Mouse (Mus musculus) urinary bladder, postnatal 25 days (tissue): ENCODE results near the gene Iqcm.
"Not testable (repeated sequence)": the region's sequence is repeated elsewhere in the genome, so short reads cannot be mapped to it uniquely, and the experiment has no call there.

ENCODE experiments used
- DNase-seq: peaks from one replicate; pipeline ENCODE4 v3.0.0; 2022; ENCODE audit warnings: low spot score

The Iqcm gene

GRCm38 (mm10) chr8:75448394-75448793 is at the start of gene Iqcm:
Gene Iqcm (plus strand): TSS chr8:75448694.
- DNase-seq: no peak

DNA sequence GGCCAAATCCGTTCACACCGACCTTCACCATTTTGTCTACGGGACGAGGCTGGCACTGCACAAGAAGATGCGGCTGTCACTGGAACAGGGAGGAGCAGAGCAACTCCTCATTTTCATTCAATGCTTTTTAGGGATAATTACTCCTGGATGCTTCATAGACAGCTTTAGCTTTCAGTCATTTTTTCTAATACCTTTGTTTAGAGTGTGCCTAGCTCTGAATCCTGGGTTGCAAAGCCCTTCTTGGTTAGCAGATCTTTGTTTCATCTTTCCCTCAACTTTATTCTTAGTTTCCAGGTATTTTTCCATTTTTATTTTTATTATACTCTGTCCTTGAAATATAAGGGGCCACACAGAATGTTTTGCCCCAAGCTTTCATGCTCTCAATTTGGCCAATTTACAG is 42.0 kb upstream of the Iqcm start, which contains the start of gene Gm10358:
TSS of gene Gm10358 (minus strand) at position 101 of the 400 bp plus-strand sequence.
- DNase-seq: no peak

- DNase-seq: not testable (repeated sequence)
Measured at GRCm38 (mm10) chr8:75415696-75416095, 32.8 kb upstream of the Iqcm start.

GRCm38 (mm10) chr8:75476756-75477155 is 28.3 kb downstream of the Iqcm start:
- no peak for DNase-seq

- DNase-seq: no peak
Measured at GRCm38 (mm10) chr8:75489035-75489678, 40.7 kb downstream of the Iqcm start.

DNA sequence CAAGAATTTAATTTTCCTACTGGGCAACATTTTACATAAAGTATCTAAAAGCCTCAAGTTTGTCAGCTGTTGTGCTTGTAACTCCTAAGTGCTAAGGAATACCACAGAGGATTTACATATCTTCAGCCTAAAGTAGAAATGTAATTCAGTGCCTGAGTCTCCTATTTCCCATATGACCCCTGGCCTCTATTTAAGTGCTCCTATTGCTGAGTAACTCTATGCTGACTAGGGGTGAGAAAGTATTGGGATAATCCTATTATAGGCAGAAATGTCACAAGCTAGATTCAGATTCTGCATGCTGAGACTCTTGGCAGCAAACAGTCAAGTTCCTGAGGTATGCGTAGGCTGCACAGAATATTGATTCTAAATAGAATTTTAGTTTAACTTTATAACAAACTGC is 60.8 kb downstream of the Iqcm start:
- DNase-seq: no peak

DNA sequence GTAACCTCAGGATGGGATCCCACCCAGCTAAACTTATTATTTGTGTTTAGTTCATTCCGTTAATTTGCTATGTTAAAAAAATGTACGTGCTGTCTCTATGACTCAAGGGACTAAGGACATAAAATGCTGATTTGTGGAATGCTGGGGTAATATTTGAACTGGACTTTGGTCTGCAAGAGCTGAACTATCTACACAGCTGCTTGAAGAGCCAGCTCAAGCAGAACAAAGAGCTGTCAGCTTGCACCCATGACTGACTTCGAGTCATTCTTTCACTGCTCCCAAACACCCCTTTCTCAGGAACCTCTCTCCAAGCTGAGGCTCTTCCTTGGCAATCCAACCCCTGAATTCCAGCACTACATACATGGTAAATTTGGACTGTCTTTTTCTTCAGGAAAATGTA is 65.3 kb downstream of the Iqcm start:
- DNase-seq: no peak

DNA sequence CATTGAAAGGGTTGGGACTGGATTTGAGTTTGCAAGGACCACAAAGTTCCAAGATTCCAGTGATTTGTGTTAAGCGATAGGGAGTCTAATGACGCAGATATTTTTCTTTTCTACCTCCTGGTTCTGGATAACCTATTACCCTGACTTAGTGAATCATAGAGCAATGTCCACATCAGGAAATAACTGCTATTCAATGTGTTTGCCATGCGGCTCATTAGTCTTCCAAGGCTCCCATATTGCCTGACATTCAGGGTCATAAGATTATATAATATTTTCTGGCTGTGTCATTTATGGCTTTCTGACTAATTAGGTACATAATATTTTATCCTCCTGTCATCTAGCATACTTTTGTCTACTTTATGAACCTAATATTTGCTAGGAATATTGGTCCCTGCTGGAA is 100.8 kb downstream of the Iqcm start:
- DNase-seq: no peak

- DNase-seq: no peak
Measured at GRCm38 (mm10) chr8:75596281-75596680, 147.8 kb downstream of the Iqcm start.

DNA sequence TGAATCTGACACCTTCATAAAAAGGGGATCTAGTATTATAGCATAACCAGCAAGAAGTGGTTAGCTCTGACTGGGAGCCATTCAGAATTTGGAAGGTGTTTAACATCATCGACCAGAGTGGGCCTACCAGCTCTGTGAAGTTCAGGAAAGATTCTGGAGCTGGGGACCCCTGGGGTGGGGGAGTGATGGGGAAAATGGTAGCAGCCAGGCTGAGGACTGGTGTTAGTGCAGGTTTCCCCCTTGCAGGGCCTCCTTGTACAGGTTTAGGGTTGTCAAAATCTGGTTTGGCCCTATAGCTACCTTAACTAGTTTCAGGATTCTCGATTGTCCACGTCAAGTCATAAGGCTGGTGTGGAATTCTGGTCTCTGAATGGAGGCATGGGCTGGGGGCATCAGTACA is 194.5 kb downstream of the Iqcm start:
- no peak for DNase-seq

DNA sequence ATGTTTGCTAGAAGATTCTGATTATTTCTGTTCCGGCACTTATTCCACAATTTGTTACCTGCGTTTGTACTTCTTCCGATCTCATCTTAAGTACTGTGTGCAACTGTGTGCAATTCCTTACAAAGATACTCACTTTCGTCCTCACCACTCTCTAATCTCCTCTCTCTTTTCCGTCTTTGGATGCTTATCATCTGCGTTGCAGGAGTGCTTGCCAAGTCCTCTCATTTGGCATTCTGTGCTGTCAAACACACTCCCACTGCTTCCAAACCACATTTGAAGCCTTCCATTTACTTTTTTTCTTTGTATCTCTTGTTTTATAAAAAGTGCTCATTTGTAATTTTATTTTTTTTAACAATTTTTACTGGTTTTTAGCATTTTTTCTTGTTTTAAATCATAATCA is 210.8 kb downstream of the Iqcm start:
- no peak for DNase-seq

GRCm38 (mm10) chr8:75746561-75746960 is 298.1 kb downstream of the Iqcm start:
- DNase-seq: no peak

DNA sequence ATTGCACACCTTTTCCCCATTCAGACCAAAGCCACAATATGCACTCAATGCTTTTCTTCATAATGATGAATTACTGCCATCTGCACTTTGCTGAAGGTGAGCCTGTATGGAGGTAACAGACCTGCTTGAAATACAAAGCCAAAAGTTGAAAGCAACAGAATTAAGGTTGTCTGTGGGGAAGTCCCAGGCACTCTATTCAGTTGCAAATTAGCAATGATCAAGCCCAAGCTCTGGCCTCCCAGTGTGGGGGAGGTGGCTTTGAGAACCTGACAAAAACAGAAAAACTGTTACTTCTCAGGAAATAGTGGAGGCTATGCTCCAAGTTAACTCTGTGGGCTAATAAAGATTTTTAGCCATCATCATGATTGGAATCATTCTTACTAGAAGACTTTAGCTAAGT is 307.1 kb downstream of the Iqcm start:
- no peak for DNase-seq

- no peak for DNase-seq
Measured at GRCm38 (mm10) chr8:75828468-75829132, 380.1 kb downstream of the Iqcm start.

- no peak for DNase-seq
Measured at GRCm38 (mm10) chr8:75835245-75835644, 386.8 kb downstream of the Iqcm start.

DNA sequence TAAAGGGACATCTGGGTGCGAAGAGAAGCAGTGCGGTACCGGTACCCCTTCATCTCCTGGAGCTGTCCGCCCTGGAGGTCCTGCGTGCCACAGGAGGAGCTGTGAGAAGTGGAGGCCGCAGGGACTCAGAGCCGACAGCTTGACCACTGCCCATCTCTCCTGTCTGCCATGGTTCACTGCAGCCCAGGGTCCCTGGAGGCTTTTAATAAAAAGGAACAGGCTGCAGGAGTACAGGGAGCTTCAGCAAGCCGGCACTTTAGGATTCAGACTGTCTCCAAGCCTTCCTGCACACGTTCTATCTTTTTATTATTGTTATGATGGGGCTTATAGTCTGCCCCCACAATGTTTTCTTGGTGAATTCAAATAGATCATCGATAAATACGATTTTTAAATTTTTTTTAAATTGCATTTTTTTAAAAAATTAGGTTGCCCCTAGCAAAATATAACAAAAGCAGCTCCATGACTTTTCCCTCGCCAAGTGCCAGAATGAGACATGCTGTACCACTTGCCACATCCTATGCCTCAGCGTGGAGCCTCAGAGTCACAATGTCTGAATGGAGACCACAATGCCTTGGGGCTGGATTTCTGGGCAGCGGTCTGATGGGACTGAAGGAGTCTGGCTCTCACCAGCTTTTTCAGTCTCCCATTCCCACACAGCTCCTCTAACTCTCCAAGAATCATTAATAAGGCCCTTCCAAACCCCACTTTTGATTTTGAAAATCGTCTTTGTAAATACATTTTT is 469.3 kb downstream of the Iqcm start:
- DNase-seq: no peak

DNA sequence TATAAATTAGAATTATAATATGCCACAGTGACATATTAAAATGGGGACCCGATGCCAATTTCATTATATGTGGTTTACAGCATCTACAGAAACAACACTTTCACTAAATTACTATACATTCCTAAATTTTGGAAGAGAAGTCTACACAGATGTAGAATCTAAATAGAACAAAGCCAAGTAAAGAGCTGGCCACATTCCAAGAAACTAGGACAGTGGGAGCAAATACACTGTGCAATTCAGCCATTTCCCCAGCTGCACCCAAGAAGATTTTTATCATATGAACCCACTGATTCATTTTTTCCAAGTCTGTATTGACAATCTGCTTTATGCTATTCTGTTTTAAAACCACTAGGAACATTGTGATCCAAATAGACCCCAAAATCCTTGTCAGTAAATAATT is 500.7 kb downstream of the Iqcm start:
- no peak for DNase-seq

- DNase-seq: no peak
Measured at GRCm38 (mm10) chr8:75956016-75956415, 507.5 kb downstream of the Iqcm start.

DNA sequence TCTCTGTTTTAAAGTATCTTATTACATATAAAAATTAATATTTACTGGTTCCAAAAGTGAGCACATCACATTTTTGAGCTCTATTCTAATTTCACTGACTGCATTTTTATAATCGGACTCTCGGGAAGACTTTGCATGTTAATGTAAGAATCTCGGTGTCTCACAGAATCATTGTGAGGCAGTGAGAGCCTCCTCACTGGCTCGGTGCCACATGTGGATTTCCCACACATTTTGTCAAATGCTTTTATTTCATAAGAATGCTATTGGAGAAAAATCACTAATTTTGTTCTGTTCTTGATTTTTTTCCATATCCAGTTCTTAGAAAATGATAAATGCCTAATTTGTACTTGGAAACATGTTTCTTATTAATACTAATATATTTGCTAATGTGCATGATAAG is 570.0 kb downstream of the Iqcm start:
- no peak for DNase-seq
